Mouse (Mus musculus) neural tube, embryonic 14.5 days (tissue): ENCODE results near the gene 4930469K13Rik. TPM values are rescaled to one million over a fixed set of nuclear protein-coding genes. Genes with fewer than 3 reads are reported as not detected.

Experiments used
- ATAC-seq: fragments of 200-750 bp; cut with Nextera tagmentation; 2 replicates; pipeline ENCODE4 v1.8.0; 2017; ENCODE audit warnings: low read depth, mild to moderate bottlenecking, moderate TSS enrichment, moderate library complexity
- H3K27ac ChIP-seq: fragments of 300-500 bp; sonication (generic); 2 replicates; pipeline ENCODE4 v1.5.1; 2014; ENCODE audit warnings: low read depth, mild to moderate bottlenecking, control low read depth, low read length, moderate library complexity, mixed read lengths
- H3K27me3 ChIP-seq: fragments of 300-500 bp; sonication (generic); 2 replicates; pipeline ENCODE4 v1.6.1; 2014; ENCODE audit warnings: low read length; ENCODE audit not compliant: control insufficient read depth, insufficient read depth
- H3K36me3 ChIP-seq: fragments of 300-500 bp; sonication (generic); 2 replicates; pipeline ENCODE4 v1.6.1; 2014; ENCODE audit warnings: low read length, mixed read lengths; ENCODE audit not compliant: control insufficient read depth, insufficient read depth
- H3K4me1 ChIP-seq: fragments of 300-500 bp; sonication (generic); 2 replicates; pipeline ENCODE4 v1.6.1; 2014; ENCODE audit warnings: low read length; ENCODE audit not compliant: control insufficient read depth, insufficient read depth
- H3K4me2 ChIP-seq: fragments of 300-500 bp; sonication (generic); 2 replicates; pipeline ENCODE4 v1.6.1; 2014; ENCODE audit warnings: mild to moderate bottlenecking, low read depth, low read length, control low read depth
- H3K4me3 ChIP-seq: fragments of 300-500 bp; sonication (generic); 2 replicates; pipeline ENCODE4 v1.5.1; 2014; ENCODE audit warnings: low read depth, low read length, control low read depth, mixed read lengths
- H3K9ac ChIP-seq: fragments of 300-500 bp; sonication (generic); replicated peaks from 2 replicates; pipeline ENCODE4 v1.6.1; 2014; ENCODE audit warnings: low read depth, mild to moderate bottlenecking, control low read depth, low read length, mixed read lengths
- H3K9me3 ChIP-seq: fragments of 300-500 bp; sonication (generic); 2 replicates; pipeline ENCODE4 v1.6.1; 2016; ENCODE audit warnings: low read length; ENCODE audit not compliant: control insufficient read depth
- WGBS: fragments of 180-500 bp; shearing (Covaris S2); extraction: QIAGEN DNeasy Blood & Tissue Kit; methylation state at CpG from one replicate; pipeline ENCODE4 v1.1.7; 2014; 5-methylcytosine and 5-hydroxymethylcytosine counted together
- polyA plus RNA-seq: library from polyadenylated mRNA; unstranded; fragments of >200 nt; fragmentation: Nextera tagmentation; extraction: Ambion mirVana; gene quantifications from 2 replicates; pipeline ENCODE4 v1.2.1, GENCODE M21; 2014

The 4930469K13Rik gene
- polyA plus RNA-seq, 1 experiment from 2014 or later, result 41.4 TPM

DNA sequence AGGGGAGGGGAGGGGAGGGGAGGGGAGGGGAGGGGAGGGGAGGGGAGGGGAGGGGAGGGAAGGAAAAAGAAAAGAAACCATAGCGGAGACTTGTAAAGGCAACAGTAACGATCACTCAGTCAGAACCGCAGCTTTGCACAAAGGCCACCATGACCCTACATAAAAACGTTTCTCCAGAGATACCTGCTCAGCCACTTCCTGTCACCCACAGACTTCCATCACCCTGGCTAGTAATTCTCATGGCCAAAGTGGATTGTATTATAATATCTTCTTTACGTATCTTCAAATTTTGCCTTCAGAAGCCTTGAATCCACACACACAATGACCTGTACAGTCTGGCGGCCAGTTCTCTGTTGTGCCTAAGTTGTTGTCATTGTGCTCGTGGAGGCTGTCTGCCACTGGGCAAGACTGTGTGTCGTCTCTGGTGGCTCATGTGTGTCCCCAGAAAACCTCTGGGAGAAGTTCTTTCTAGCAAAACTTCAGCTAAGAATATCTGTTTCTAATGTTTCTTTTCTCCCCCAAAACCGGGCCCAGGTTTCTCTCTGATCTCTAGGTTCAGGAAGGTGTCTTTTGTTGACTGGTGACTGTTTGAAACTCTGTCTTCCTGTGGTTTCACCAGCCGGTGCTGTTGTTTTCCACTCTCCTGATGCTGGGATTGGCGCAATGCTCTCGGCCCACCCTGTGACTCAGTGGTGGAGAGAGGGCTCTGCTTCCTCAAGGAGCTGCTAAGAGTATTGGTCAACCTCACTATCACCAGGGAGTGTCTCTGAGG, 88.9 kb downstream of the 4930469K13Rik start:
- H3K9ac ChIP-seq, result no peak overlapping the region
- no peak overlapping the region for H3K27ac ChIP-seq
- no peaks in the 10 kb centered on the region for H3K27me3 ChIP-seq
- H3K4me2 ChIP-seq, result no peak overlapping the region
- H3K36me3 ChIP-seq, result no peaks in the 10 kb centered on the region
- WGBS, result 80% methylated on average over 12 of the region's 12 CpGs
- H3K9me3 ChIP-seq, result no peaks in the 10 kb centered on the region
- ATAC-seq, result no peak
- H3K4me3 ChIP-seq, result no peak overlapping the region
- H3K4me1 ChIP-seq, result no peaks in the 10 kb centered on the region

GRCm38 (mm10) chr11:34008702-34009101, 89.7 kb downstream of the 4930469K13Rik start:
- WGBS, result 50% methylated on average over 9 of the region's 9 CpGs
- Histone ChIP-seq H3K4me1 (no peaks in the 10 kb centered on the region), H3K36me3 (no peaks in the 10 kb centered on the region), H3K27me3 (no peaks in the 10 kb centered on the region), H3K4me2 (no peak overlapping the region), H3K27ac (no peak overlapping the region), H3K9ac (no peak overlapping the region), H3K4me3 (no peak overlapping the region), H3K9me3 (no peaks in the 10 kb centered on the region)
- ATAC-seq, result no peak

GRCm38 (mm10) chr11:34008214-34008613, 90.1 kb downstream of the 4930469K13Rik start:
- Histone ChIP-seq H3K4me2 (no peak overlapping the region), H3K4me1 (no peaks in the 10 kb centered on the region), H3K36me3 (no peaks in the 10 kb centered on the region), H3K9ac (no peak overlapping the region), H3K9me3 (no peaks in the 10 kb centered on the region), H3K4me3 (no peak overlapping the region), H3K27ac (no peak overlapping the region), H3K27me3 (no peaks in the 10 kb centered on the region)
- 92% methylated on average over 11 of the region's 11 CpGs for WGBS
- ATAC-seq, result no peak

DNA sequence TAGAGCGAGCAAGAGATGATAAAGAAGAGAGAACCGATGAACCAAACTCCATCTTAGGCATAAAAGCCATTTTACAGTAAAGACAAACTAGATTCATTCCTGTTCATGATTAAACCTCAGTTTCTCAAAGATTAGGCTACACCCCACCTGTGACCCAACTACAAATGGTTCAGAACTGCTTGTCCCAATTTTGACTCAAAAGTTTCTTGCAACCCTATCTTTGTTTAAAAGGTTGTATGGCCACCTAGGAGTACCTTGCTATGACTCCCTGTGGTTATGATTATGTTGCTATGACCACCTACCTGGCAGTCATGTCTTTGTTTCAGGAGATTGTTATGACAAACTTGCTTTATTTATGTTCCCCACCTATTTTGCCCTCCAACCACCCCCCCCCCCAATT, 90.7 kb downstream of the 4930469K13Rik start:
- Histone ChIP-seq H3K9ac (no peak overlapping the region), H3K9me3 (no peaks in the 10 kb centered on the region), H3K4me2 (no peak overlapping the region), H3K4me3 (no peak overlapping the region), H3K27ac (no peak overlapping the region), H3K27me3 (no peaks in the 10 kb centered on the region), H3K36me3 (no peaks in the 10 kb centered on the region), H3K4me1 (no peaks in the 10 kb centered on the region)
- ATAC-seq, result no peak
- WGBS, result 90% methylated on average over 2 of the region's 2 CpGs

DNA sequence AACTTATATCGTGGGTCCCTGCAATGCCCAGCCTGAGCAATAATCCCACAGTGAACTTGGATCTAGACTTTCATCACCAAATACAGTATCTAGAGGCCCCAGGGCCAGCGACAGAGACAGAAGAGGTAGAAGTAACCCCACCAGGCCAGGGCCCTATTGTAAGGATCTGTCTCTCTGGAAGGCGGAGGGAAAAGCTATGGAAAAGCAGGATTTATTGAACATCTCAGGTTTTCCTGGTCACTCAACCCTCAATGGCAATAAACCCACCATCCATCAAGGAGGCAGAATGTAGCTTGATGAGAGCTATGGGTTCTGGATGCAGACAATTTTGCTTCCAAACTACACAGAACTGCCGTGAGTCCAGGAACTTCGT, 95.8 kb downstream of the 4930469K13Rik start:
- Histone ChIP-seq H3K9me3 (no peaks in the 10 kb centered on the region), H3K4me2 (no peak overlapping the region), H3K36me3 (no peaks in the 10 kb centered on the region), H3K4me3 (no peak overlapping the region), H3K27me3 (no peaks in the 10 kb centered on the region), H3K27ac (no peak overlapping the region), H3K9ac (no peak overlapping the region), H3K4me1 (0 out of 2 replicates have a peak, but pooled peaks cover 3% of the 10 kb centered on the region)
- ATAC-seq, result no peak
- 75% methylated on average over 5 of the region's 5 CpGs for WGBS

GRCm38 (mm10) chr11:34001938-34002592, 96.3 kb downstream of the 4930469K13Rik start:
- 15% methylated on average over 5 of the region's 5 CpGs for WGBS
- no peaks in the 10 kb centered on the region for H3K9me3 ChIP-seq
- 0 out of 2 replicates have a peak, but pooled peaks cover 3% of the 10 kb centered on the region for H3K4me1 ChIP-seq
- H3K4me2 ChIP-seq, result no peak overlapping the region
- no peak for ATAC-seq
- no peaks in the 10 kb centered on the region for H3K36me3 ChIP-seq
- H3K9ac ChIP-seq, result no peak overlapping the region
- H3K27ac ChIP-seq, result no peak overlapping the region
- H3K4me3 ChIP-seq, result no peak overlapping the region
- H3K27me3 ChIP-seq, result no peaks in the 10 kb centered on the region

GRCm38 (mm10) chr11:34000416-34000815, 97.9 kb downstream of the 4930469K13Rik start:
- no peaks in the 10 kb centered on the region for H3K36me3 ChIP-seq
- no peak overlapping the region for H3K4me2 ChIP-seq
- H3K9ac ChIP-seq, result no peak overlapping the region
- no peaks in the 10 kb centered on the region for H3K27me3 ChIP-seq
- no peak overlapping the region for H3K27ac ChIP-seq
- 0 out of 2 replicates have a peak, but pooled peaks cover 3% of the 10 kb centered on the region for H3K4me1 ChIP-seq
- no peak for ATAC-seq
- 86% methylated on average over 3 of the region's 3 CpGs for WGBS
- no peaks in the 10 kb centered on the region for H3K9me3 ChIP-seq
- H3K4me3 ChIP-seq, result no peak overlapping the region

DNA sequence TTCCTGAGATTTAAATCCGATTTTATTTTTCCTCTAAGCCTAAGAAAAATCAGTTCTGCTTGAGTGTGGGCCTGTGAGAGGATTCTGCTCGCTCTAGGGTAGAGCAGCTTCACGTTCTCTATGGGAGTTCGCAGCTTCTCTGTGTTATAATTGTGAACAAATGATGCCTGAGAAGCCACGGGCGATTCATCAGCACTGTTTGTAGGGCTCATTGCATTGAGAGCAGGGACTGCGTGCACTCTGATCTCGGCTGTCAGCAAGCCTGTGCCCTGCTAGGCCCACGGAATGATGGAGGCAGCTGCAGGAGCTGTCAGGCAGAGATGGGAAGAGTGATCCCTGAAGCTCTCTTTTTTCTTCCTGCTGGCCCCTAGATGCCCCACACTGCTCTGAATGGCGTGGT, 100.1 kb downstream of the 4930469K13Rik start:
- no peak for ATAC-seq
- WGBS, result 55% methylated on average over 10 of the region's 10 CpGs
- Histone ChIP-seq H3K4me1 (0 out of 2 replicates have a peak, but pooled peaks cover 3% of the 10 kb centered on the region), H3K4me3 (no peak overlapping the region), H3K27me3 (no peaks in the 10 kb centered on the region), H3K27ac (no peak overlapping the region), H3K36me3 (no peaks in the 10 kb centered on the region), H3K9me3 (no peaks in the 10 kb centered on the region), H3K4me2 (no peak overlapping the region), H3K9ac (no peak overlapping the region)

DNA sequence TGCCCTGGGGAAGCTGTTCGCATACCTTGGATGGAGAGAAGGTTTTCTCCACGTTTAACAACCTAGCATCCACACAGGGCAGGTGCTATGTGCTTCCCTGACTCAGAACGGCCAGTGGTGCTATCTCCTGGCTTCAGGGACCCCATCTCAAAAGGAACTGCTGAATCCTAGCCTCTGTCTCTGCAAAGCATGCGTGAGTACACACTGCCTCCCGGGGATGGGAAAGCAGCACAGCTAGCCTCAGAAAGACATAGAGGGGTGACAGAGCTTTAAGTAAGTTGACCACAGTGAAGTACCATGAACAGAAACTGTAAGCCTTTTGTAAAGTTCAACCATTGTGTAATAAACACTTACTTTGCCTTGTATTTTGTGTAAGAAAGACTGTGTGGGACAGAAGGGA, 104.9 kb downstream of the 4930469K13Rik start:
- WGBS, result 69% methylated on average over 5 of the region's 5 CpGs
- Histone ChIP-seq H3K4me1 (0 out of 2 replicates have a peak, but pooled peaks cover 3% of the 10 kb centered on the region), H3K27ac (no peak overlapping the region), H3K4me3 (no peak overlapping the region), H3K36me3 (no peaks in the 10 kb centered on the region), H3K27me3 (no peaks in the 10 kb centered on the region), H3K9ac (no peak overlapping the region), H3K9me3 (no peaks in the 10 kb centered on the region), H3K4me2 (no peak overlapping the region)
- ATAC-seq, result no peak
